Mouse (Mus musculus) cerebellum, postnatal 10 days (tissue): ENCODE measurements around the gene Kcnh3.

Experiments
- DNase-seq, 2 experiments: peaks; one replicate each; pipeline ENCODE4 v3.0.0; 2021; ENCODE audit warnings: mixed read lengths in 2 of 2

Gene Kcnh3

GRCm38 (mm10) chr15:99290586-99290985 lies 65.9 kb downstream of the Kcnh3 start:
- DNase-seq = no peak
